Mouse (Mus musculus): ENCODE measurements around the gene Oat. TPM values are rescaled to one million over a fixed set of nuclear protein-coding genes. Genes with fewer than 3 reads are reported as not detected.
A peak's percentile ranks its signal among the peaks of the same experiment; 100 is the strongest.

Gene Oat
- total and polyA plus RNA-seq, 2 experiments from 2014 or later: 101 to 123 TPM

DNA sequence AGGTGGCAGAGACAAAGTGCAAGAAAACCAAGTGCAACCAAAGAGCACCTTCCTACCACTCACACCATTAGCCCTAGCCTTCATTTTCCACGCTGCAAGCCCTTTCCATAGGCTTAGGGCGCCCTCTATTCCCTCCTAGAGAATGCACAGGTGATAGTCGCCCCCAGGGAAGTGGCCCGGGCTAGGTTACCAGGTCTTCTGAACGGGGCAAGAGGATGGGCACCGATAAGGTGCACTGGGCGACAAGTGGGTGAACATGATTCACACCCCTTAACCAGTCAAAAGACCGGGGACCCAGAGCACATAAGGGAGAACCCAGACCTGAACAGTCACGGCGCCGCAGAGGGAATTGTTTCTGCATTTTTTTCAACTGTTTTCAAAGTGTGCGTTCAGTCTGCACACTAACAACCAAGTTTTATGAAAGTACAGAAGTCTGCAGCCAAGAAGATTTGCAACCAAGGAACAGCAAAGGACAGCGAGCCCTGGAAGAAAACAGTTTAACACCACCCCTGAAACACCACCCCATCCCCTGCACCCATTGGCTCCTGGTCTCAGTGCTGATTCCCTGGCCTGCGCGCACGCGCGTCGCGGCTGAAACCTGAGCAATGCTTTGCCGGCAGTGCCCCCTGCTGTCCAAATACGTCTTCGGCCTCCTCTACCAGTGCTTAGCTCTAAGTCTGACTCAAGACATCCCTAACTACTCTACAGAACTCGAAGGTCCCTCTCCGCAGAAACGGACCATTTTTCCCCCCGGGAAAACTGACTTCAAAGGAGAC lies 24.7 kb downstream of the Oat start:
- no peaks in the 10 kb centered on the region for H3K36me3 ChIP-seq (ENCODE audit: insufficient read depth, low read length)
- peak; percentile 94 for ATAC-seq
- H3K9me3 ChIP-seq (ENCODE audit: low read length): no peaks in the 10 kb centered on the region
- DNase-seq (ENCODE audit: low spot score): peak; percentile 97
- peak overlapping the region; percentile 38 for H3K9ac ChIP-seq (replicated peaks; ENCODE audit: low read length)
- H3K27me3 ChIP-seq (ENCODE audit: insufficient read depth, low read length): no peaks in the 10 kb centered on the region
- TF ChIP-seq CTCF (IDR thresholded peaks at IDR 0.05; ENCODE audit: low read depth): peak; percentile 94
- under 1% methylated on average over 27 of the region's 27 CpGs for WGBS
- no peaks in the 10 kb centered on the region for H3K4me1 ChIP-seq (ENCODE audit: insufficient read depth, low read length)
- H3K4me3 ChIP-seq (ENCODE audit: low read length): peak overlapping the region; percentile 44
- peak overlapping the region; percentile 89 for H3K4me2 ChIP-seq (ENCODE audit: low read depth, low read length)
- H3K27ac ChIP-seq: no peak overlapping the region

DNA sequence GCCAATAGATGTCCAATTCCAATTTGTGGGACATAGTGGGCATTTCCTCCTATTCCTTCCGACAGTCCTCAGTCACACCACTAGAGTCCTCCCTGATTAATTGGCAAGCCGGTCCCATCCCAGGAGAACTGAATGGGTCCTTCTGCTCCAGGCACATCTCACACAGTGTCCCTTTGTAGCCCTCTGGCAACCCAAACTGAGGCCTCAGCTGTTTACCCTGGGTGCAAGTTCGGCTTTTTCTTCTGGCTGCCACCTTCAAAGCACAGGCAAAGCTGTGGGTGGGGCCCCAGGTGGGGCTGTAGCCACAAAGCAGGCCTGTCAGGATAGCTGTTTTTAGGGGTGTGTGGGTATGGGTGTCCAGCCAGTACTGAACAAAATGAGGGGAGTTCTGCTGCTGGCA lies 29.1 kb downstream of the Oat start:
- 65% methylated on average over 3 of the region's 3 CpGs for WGBS
- DNase-seq (ENCODE audit: low spot score): no peak
- no peaks in the 10 kb centered on the region for H3K27me3 ChIP-seq (ENCODE audit: insufficient read depth, low read length)

DNA sequence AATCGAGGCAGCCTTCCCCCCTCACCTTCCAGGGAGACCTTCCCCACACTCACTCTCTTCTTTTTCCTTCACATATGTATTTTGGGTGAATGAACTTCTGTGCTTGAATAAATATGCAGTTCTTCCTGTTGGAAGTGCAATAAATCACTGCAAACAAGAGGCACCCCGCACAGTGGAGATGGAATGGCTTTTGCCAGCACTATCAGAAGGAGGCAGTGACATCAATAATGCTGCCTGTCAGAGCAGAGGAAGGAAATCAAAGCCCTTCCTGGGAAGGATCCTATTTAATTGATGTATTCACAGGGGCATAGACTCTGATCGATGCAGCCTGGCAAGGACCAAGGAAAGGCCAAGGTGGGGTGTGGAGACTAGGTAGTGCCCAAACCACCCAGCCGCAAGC lies 33.8 kb downstream of the Oat start:
- Histone ChIP-seq H3K9ac (replicated peaks; ENCODE audit: low read length) (no peak overlapping the region), H3K36me3 (ENCODE audit: insufficient read depth, low read length) (no peaks in the 10 kb centered on the region), H3K27me3 (ENCODE audit: insufficient read depth, low read length) (no peaks in the 10 kb centered on the region), H3K9me3 (ENCODE audit: low read length) (no peaks in the 10 kb centered on the region), H3K4me1 (ENCODE audit: insufficient read depth, low read length) (0 out of 2 replicates have a peak, but pooled peaks cover 5% of the 10 kb centered on the region), H3K4me2 (ENCODE audit: low read depth, low read length) (no peak overlapping the region), H3K4me3 (ENCODE audit: low read length) (no peak overlapping the region), H3K27ac (no peak overlapping the region)
- WGBS: 52% methylated on average over 4 of the region's 4 CpGs
- no peak for TF ChIP-seq CTCF (IDR thresholded peaks at IDR 0.05; ENCODE audit: low read depth)
- peak; percentile 16 for DNase-seq (ENCODE audit: low spot score)
- no peak for ATAC-seq

More for the DNA sequence above, 29.1 kb downstream of the Oat start:
- no peak for TF ChIP-seq CTCF (IDR thresholded peaks at IDR 0.05; ENCODE audit: low read depth)
- H3K4me2 ChIP-seq (ENCODE audit: low read depth, low read length): no peak overlapping the region
- H3K36me3 ChIP-seq (ENCODE audit: insufficient read depth, low read length): no peaks in the 10 kb centered on the region
- H3K27ac ChIP-seq: no peak overlapping the region
- no peak for ATAC-seq
- no peak overlapping the region for H3K9ac ChIP-seq (replicated peaks; ENCODE audit: low read length)
- H3K4me1 ChIP-seq (ENCODE audit: insufficient read depth, low read length): 0 out of 2 replicates have a peak, but pooled peaks cover 2% of the 10 kb centered on the region
- no peak overlapping the region for H3K4me3 ChIP-seq (ENCODE audit: low read length)
- H3K9me3 ChIP-seq (ENCODE audit: low read length): no peaks in the 10 kb centered on the region

DNA sequence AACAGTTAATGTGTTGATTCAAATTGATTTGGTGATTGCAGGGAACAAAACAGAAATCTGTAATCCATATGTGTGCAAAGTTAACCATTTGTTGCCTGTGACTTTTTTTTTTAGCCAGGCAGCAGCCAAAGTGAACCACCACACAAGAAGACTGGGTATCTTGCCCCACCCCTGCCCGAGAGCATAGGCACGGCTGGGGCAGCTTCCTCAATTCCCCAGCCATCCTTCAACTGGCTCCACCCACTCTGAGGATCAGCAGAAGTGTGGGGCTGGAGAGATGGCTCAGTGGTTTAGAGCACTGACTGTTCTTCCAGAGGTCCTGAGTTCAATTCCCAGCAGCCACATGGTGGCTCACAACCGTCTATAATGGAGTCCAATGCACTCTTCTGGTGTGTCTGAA lies 34.6 kb downstream of the Oat start:
- 59% methylated on average over 3 of the region's 3 CpGs for WGBS
- no peak for DNase-seq (ENCODE audit: low spot score)
- Histone ChIP-seq H3K4me2 (ENCODE audit: low read depth, low read length) (no peak overlapping the region), H3K9me3 (ENCODE audit: low read length) (no peaks in the 10 kb centered on the region), H3K9ac (replicated peaks; ENCODE audit: low read length) (no peak overlapping the region), H3K4me3 (ENCODE audit: low read length) (no peak overlapping the region), H3K4me1 (ENCODE audit: insufficient read depth, low read length) (0 out of 2 replicates have a peak, but pooled peaks cover 5% of the 10 kb centered on the region), H3K27me3 (ENCODE audit: insufficient read depth, low read length) (no peaks in the 10 kb centered on the region), H3K36me3 (ENCODE audit: insufficient read depth, low read length) (no peaks in the 10 kb centered on the region), H3K27ac (no peak overlapping the region)
- no peak for ATAC-seq
- TF ChIP-seq CTCF (IDR thresholded peaks at IDR 0.05; ENCODE audit: low read depth): no peak

DNA sequence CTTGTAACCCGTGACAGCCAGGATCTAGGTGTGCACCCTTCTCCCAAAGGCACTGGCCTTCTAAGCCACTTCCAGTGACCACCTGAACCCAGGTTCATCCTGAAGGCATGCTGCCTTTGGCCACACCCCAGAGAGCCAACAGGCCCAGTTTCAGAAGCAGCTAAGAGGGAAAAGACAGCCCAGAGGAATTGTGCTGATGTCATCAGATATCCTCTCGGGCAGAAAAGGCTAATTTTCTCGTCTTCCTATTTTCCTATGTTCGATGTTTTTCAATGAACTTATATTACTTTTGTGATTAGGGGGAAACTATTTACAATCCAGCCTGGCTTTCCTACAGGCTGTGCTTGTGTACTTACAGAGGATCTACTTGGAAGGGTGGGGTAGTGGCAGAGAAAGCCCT lies 35.6 kb downstream of the Oat start:
- Histone ChIP-seq H3K4me1 (ENCODE audit: insufficient read depth, low read length) (0 out of 2 replicates have a peak, but pooled peaks cover 5% of the 10 kb centered on the region), H3K4me2 (ENCODE audit: low read depth, low read length) (no peak overlapping the region), H3K4me3 (ENCODE audit: low read length) (no peak overlapping the region), H3K27me3 (ENCODE audit: insufficient read depth, low read length) (no peaks in the 10 kb centered on the region), H3K27ac (no peak overlapping the region), H3K36me3 (ENCODE audit: insufficient read depth, low read length) (no peaks in the 10 kb centered on the region), H3K9me3 (ENCODE audit: low read length) (no peaks in the 10 kb centered on the region), H3K9ac (replicated peaks; ENCODE audit: low read length) (no peak overlapping the region)
- ATAC-seq (no peak), DNase-seq (ENCODE audit: low spot score) (no peak)
- 85% methylated on average over 4 of the region's 4 CpGs for WGBS
- no peak for TF ChIP-seq CTCF (IDR thresholded peaks at IDR 0.05; ENCODE audit: low read depth)

DNA sequence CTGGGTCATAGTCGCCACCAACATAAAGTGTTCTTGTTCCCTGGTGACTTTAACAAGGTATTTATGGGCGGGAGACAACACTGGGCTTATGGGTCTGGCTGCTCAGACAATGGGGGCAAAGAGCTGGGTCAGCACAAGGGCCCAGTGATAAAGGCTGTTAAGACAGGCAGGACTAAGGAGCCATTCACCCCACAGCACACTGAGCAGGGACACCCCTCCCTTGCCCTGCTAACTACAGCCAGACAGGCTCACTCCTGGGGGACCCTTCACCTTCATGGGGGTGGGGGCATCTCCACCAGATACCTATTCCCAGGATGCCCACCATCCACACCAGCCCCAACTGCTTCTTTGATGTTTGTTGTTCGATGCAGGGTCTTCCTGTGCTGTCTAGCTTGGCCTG lies 47.0 kb downstream of the Oat start:
- Histone ChIP-seq H3K9me3 (ENCODE audit: low read length) (no peaks in the 10 kb centered on the region), H3K27me3 (ENCODE audit: insufficient read depth, low read length) (no peaks in the 10 kb centered on the region), H3K36me3 (ENCODE audit: insufficient read depth, low read length) (no peaks in the 10 kb centered on the region), H3K4me3 (ENCODE audit: low read length) (no peak overlapping the region), H3K4me2 (ENCODE audit: low read depth, low read length) (no peak overlapping the region), H3K9ac (replicated peaks; ENCODE audit: low read length) (no peak overlapping the region), H3K27ac (no peak overlapping the region), H3K4me1 (ENCODE audit: insufficient read depth, low read length) (no peaks in the 10 kb centered on the region)
- DNase-seq (ENCODE audit: low spot score) (no peak), ATAC-seq (no peak)
- 90% methylated on average over 3 of the region's 3 CpGs for WGBS
- no peak for TF ChIP-seq CTCF (IDR thresholded peaks at IDR 0.05; ENCODE audit: low read depth)

DNA sequence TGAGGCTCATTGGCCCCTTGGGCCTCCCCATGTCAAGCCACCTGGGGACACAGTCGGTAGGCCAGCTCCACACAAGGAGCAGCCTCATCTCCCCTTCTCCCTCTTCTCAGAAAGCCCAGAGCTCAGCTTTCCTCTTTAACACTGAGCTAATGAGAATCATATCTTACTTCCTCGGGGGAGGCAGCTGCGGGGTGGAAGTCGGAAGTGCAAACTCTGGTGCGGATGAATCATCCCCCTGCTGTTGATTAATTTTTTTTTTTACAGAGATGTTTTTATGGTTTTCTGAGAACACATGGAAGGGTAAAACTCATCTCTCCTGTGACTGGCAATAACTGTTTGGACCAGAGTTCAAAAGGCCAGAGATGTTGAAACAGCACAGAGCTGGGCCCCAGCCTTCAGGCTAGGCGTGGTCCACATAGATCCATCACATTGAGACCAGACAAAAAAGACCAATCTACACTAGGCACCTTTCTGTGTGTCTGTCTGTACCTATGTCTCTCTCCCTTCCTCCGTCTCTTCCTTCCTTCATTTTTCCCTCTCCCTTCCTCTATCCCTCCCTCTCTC lies 62.7 kb downstream of the Oat start:
- WGBS: 79% methylated on average over 7 of the region's 7 CpGs
- no peaks in the 10 kb centered on the region for H3K36me3 ChIP-seq (ENCODE audit: insufficient read depth, low read length)
- no peaks in the 10 kb centered on the region for H3K4me1 ChIP-seq (ENCODE audit: insufficient read depth, low read length)
- H3K9me3 ChIP-seq (ENCODE audit: low read length): no peaks in the 10 kb centered on the region
- H3K9ac ChIP-seq (replicated peaks; ENCODE audit: low read length): no peak overlapping the region
- ATAC-seq: no peak
- TF ChIP-seq CTCF (IDR thresholded peaks at IDR 0.05; ENCODE audit: low read depth): no peak
- H3K4me2 ChIP-seq (ENCODE audit: low read depth, low read length): no peak overlapping the region
- no peak overlapping the region for H3K4me3 ChIP-seq (ENCODE audit: low read length)
- no peaks in the 10 kb centered on the region for H3K27me3 ChIP-seq (ENCODE audit: insufficient read depth, low read length)
- no peak overlapping the region for H3K27ac ChIP-seq
- no peak for DNase-seq (ENCODE audit: low spot score)
